Mouse (Mus musculus): Measurements from ENCODE around the gene Myo15b. TPM values are rescaled to one million over a fixed set of nuclear protein-coding genes. Genes with fewer than 3 reads are reported as not detected.
A peak's percentile ranks its signal among the peaks of the same experiment; 100 is the strongest.

Gene Myo15b
- total and polyA plus RNA-seq, 3 experiments: 0.16 to 0.35 TPM; not detected in 1

GRCm38 (mm10) chr11:115821001-115821400 lies 37.2 kb upstream of the Myo15b start:
- no peak for DNase-seq (ENCODE audit: low spot score)
- Histone ChIP-seq H3K4me1 (ENCODE audit: insufficient read depth, low read depth, low read length) (peaks cover 30% of the 10 kb centered on the region), H3K9me3 (replicated peaks) (no peaks in the 10 kb centered on the region), H3K36me3 (replicated peaks) (peaks cover 65% of the 10 kb centered on the region), H3K4me3 (ENCODE audit: low read depth, low read length) (no peak overlapping the region), H3K27me3 (ENCODE audit: insufficient read depth, low read length) (no peaks in the 10 kb centered on the region)
- TF ChIP-seq CTCF (IDR thresholded peaks at IDR 0.05; ENCODE audit: low read depth, low read length) (no peak), GATA1 (IDR thresholded peaks at IDR 0.05; ENCODE audit: borderline replicate concordance, low read length) (no peak), POLR2AphosphoS5 (IDR thresholded peaks at IDR 0.05; ENCODE audit: insufficient replicate concordance, low read depth, low read length) (no peak), GATA2 (IDR thresholded peaks at IDR 0.05; ENCODE audit: borderline replicate concordance, low read depth, low read length) (no peak), TAL1 (conservative IDR thresholded peaks at IDR 0.05; ENCODE audit: low read depth, low read length) (no peak)
- ATAC-seq (ENCODE audit: extremely low read depth, insufficient number of reproducible peaks, low FRiP score, poor library complexity, severe bottlenecking): no peak

GRCm38 (mm10) chr11:115823774-115824740 lies 34.1 kb upstream of the Myo15b start, which contains the start of gene Llgl2:
Llgl2 (plus strand) TSS chr11:115824049.
- TF ChIP-seq CTCF (IDR thresholded peaks at IDR 0.05; ENCODE audit: low read depth, low read length): no peak
- no peak for TF ChIP-seq GATA1 (IDR thresholded peaks at IDR 0.05; ENCODE audit: borderline replicate concordance, low read length)
- no peak for TF ChIP-seq GATA2 (IDR thresholded peaks at IDR 0.05; ENCODE audit: borderline replicate concordance, low read depth, low read length)
- no peak for TF ChIP-seq TAL1 (conservative IDR thresholded peaks at IDR 0.05; ENCODE audit: low read depth, low read length)
- no peak for TF ChIP-seq POLR2AphosphoS5 (IDR thresholded peaks at IDR 0.05; ENCODE audit: insufficient replicate concordance, low read depth, low read length)
- peaks cover 3% of the 10 kb centered on the region; the same call in 1 of the 2 replicates for H3K27me3 ChIP-seq (ENCODE audit: insufficient read depth, low read length)
- H3K9me3 ChIP-seq (replicated peaks): no peaks in the 10 kb centered on the region
- ATAC-seq (ENCODE audit: extremely low read depth, insufficient number of reproducible peaks, low FRiP score, poor library complexity, severe bottlenecking) (peak; percentile 79), DNase-seq (ENCODE audit: low spot score) (peak; percentile 97)
- H3K4me3 ChIP-seq (ENCODE audit: low read depth, low read length): peak within 1 kb of the TSS; percentile 79
- peaks cover 56% of the 10 kb centered on the region for H3K36me3 ChIP-seq (replicated peaks)
- H3K4me1 ChIP-seq (ENCODE audit: insufficient read depth, low read depth, low read length): peaks cover 41% of the 10 kb centered on the region

DNA sequence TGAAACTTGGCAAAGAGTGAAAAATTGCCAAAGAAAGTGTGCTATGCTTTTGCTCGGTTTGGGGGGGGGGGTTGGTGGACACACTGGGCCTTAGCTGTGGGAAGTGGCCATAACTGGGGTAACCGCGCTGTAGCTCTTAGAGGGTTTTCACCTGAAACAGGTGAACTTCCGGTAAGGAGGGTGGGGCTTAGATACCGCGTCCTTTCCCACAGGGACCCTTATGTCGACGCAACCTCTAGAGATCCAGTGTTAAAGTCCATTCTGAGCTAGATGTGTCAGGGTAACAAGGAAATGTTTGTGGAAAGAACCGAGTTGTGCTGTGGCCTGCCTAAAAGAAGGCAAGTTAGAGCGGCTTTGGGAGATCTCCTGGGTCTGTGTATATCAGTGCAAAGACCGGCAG lies 33.4 kb upstream of the Myo15b start:
- peak overlapping the region; percentile 79 for H3K4me3 ChIP-seq (ENCODE audit: low read depth, low read length)
- H3K27me3 ChIP-seq (ENCODE audit: insufficient read depth, low read length): peaks cover 3% of the 10 kb centered on the region; the same call in 1 of the 2 replicates
- TF ChIP-seq POLR2AphosphoS5 (IDR thresholded peaks at IDR 0.05; ENCODE audit: insufficient replicate concordance, low read depth, low read length): no peak
- no peak for TF ChIP-seq CTCF (IDR thresholded peaks at IDR 0.05; ENCODE audit: low read depth, low read length)
- no peak for TF ChIP-seq GATA2 (IDR thresholded peaks at IDR 0.05; ENCODE audit: borderline replicate concordance, low read depth, low read length)
- TF ChIP-seq TAL1 (conservative IDR thresholded peaks at IDR 0.05; ENCODE audit: low read depth, low read length): no peak
- no peak for TF ChIP-seq GATA1 (IDR thresholded peaks at IDR 0.05; ENCODE audit: borderline replicate concordance, low read length)
- no peaks in the 10 kb centered on the region for H3K9me3 ChIP-seq (replicated peaks)
- DNase-seq (ENCODE audit: low spot score): no peak
- peaks cover 48% of the 10 kb centered on the region for H3K4me1 ChIP-seq (ENCODE audit: insufficient read depth, low read depth, low read length)
- H3K36me3 ChIP-seq (replicated peaks): peaks cover 57% of the 10 kb centered on the region
- no peak for ATAC-seq (ENCODE audit: extremely low read depth, insufficient number of reproducible peaks, low FRiP score, poor library complexity, severe bottlenecking)

DNA sequence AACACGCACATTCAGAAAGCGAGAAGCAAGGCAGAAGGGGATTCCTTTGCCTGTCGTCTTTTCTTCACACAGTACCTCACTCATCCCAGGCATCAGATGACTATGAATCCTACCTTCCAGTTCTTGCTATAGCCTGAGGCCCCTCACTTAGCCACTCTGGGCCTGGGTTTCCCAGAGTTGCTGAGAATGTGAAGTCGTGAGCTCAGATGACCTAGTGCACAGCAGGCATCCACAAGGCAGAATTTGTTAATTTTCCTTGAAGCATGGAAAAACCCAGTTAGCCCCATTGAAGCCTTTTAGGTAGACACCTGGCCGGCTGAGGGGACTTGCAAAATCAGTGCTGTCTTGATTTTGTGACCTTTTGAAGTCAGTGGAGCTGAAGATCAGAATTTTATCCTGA lies 31.7 kb upstream of the Myo15b start:
- H3K4me3 ChIP-seq (ENCODE audit: low read depth, low read length): no peak overlapping the region
- TF ChIP-seq GATA1 (IDR thresholded peaks at IDR 0.05; ENCODE audit: borderline replicate concordance, low read length): no peak
- TF ChIP-seq POLR2AphosphoS5 (IDR thresholded peaks at IDR 0.05; ENCODE audit: insufficient replicate concordance, low read depth, low read length): no peak
- no peak for TF ChIP-seq CTCF (IDR thresholded peaks at IDR 0.05; ENCODE audit: low read depth, low read length)
- TF ChIP-seq TAL1 (conservative IDR thresholded peaks at IDR 0.05; ENCODE audit: low read depth, low read length): no peak
- TF ChIP-seq GATA2 (IDR thresholded peaks at IDR 0.05; ENCODE audit: borderline replicate concordance, low read depth, low read length): no peak
- no peak for DNase-seq (ENCODE audit: low spot score)
- H3K4me1 ChIP-seq (ENCODE audit: insufficient read depth, low read depth, low read length): peaks cover 54% of the 10 kb centered on the region
- peaks cover 9% of the 10 kb centered on the region; the same call in 1 of the 2 replicates for H3K27me3 ChIP-seq (ENCODE audit: insufficient read depth, low read length)
- peaks cover 51% of the 10 kb centered on the region for H3K36me3 ChIP-seq (replicated peaks)
- H3K9me3 ChIP-seq (replicated peaks): no peaks in the 10 kb centered on the region
- no peak for ATAC-seq (ENCODE audit: extremely low read depth, insufficient number of reproducible peaks, low FRiP score, poor library complexity, severe bottlenecking)

- peaks cover 45% of the 10 kb centered on the region for H3K36me3 ChIP-seq (replicated peaks)
- no peak for TF ChIP-seq POLR2AphosphoS5 (IDR thresholded peaks at IDR 0.05; ENCODE audit: insufficient replicate concordance, low read depth, low read length)
- no peak for TF ChIP-seq TAL1 (conservative IDR thresholded peaks at IDR 0.05; ENCODE audit: low read depth, low read length)
- TF ChIP-seq GATA1 (IDR thresholded peaks at IDR 0.05; ENCODE audit: borderline replicate concordance, low read length): no peak
- no peak for TF ChIP-seq GATA2 (IDR thresholded peaks at IDR 0.05; ENCODE audit: borderline replicate concordance, low read depth, low read length)
- TF ChIP-seq CTCF (IDR thresholded peaks at IDR 0.05; ENCODE audit: low read depth, low read length): no peak
- no peak overlapping the region for H3K4me3 ChIP-seq (ENCODE audit: low read depth, low read length)
- no peaks in the 10 kb centered on the region for H3K9me3 ChIP-seq (replicated peaks)
- H3K4me1 ChIP-seq (ENCODE audit: insufficient read depth, low read depth, low read length): peaks cover 66% of the 10 kb centered on the region
- ATAC-seq (ENCODE audit: extremely low read depth, insufficient number of reproducible peaks, low FRiP score, poor library complexity, severe bottlenecking) (no peak), DNase-seq (ENCODE audit: low spot score) (no peak)
- peaks cover 9% of the 10 kb centered on the region; the same call in 1 of the 2 replicates for H3K27me3 ChIP-seq (ENCODE audit: insufficient read depth, low read length)
Observed at GRCm38 (mm10) chr11:115827624-115828023, 30.6 kb upstream of the Myo15b start.

DNA sequence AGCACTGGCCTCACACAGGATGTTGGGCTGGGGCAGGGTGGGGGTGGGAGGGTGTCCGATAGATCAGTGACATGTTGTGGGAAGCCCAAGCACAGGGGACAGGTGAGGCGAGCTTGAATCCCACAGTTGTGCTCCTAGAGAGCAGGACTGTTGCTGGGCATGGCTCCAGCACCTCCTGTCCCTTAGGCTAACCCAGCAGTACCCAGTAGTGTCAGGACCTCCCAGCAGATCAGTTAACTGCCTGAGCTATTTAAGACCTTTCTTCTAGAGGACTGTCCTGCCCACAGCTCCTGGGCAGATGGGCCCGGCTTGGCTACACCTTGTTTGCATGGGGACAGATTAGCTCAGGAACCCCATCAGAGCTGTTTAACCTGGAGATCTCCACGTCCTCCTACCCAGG lies 29.2 kb upstream of the Myo15b start:
- TF ChIP-seq GATA1 (IDR thresholded peaks at IDR 0.05; ENCODE audit: borderline replicate concordance, low read length) (no peak), POLR2AphosphoS5 (IDR thresholded peaks at IDR 0.05; ENCODE audit: insufficient replicate concordance, low read depth, low read length) (no peak), TAL1 (conservative IDR thresholded peaks at IDR 0.05; ENCODE audit: low read depth, low read length) (no peak), GATA2 (IDR thresholded peaks at IDR 0.05; ENCODE audit: borderline replicate concordance, low read depth, low read length) (no peak), CTCF (IDR thresholded peaks at IDR 0.05; ENCODE audit: low read depth, low read length) (no peak)
- ATAC-seq (ENCODE audit: extremely low read depth, insufficient number of reproducible peaks, low FRiP score, poor library complexity, severe bottlenecking) (no peak), DNase-seq (ENCODE audit: low spot score) (no peak)
- Histone ChIP-seq H3K36me3 (replicated peaks) (peaks cover 44% of the 10 kb centered on the region), H3K4me1 (ENCODE audit: insufficient read depth, low read depth, low read length) (peaks cover 73% of the 10 kb centered on the region), H3K4me3 (ENCODE audit: low read depth, low read length) (no peak overlapping the region), H3K9me3 (replicated peaks) (no peaks in the 10 kb centered on the region), H3K27me3 (ENCODE audit: insufficient read depth, low read length) (peaks cover 9% of the 10 kb centered on the region; the same call in 1 of the 2 replicates)

Measured in G1E (cell line).